Mouse (Mus musculus) layer of hippocampus, adult 9-10 months (tissue): Measurements from ENCODE around the gene Stat5b.
"Not testable (repeated sequence)": the region's sequence is repeated elsewhere in the genome, so short reads cannot be mapped to it uniquely, and the experiment has no call there.

Source experiments
- DNase-seq: peaks from one replicate; pipeline ENCODE4 v3.0.0; 2022; ENCODE audit warnings: low spot score

The Stat5b gene

GRCm38 (mm10) chr11:100811132-100811531 lies 39.4 kb downstream of the Stat5b start:
- DNase-seq: no peak

GRCm38 (mm10) chr11:100810516-100810915 lies 40.0 kb downstream of the Stat5b start:
- no peak for DNase-seq

- DNase-seq: no peak
These were observed 43.9 kb downstream of the Stat5b start for GRCm38 (mm10) chr11:100806380-100807305.

GRCm38 (mm10) chr11:100805535-100805934 lies 45.0 kb downstream of the Stat5b start:
- no peak for DNase-seq

- DNase-seq: no peak
These were observed 46.1 kb downstream of the Stat5b start for GRCm38 (mm10) chr11:100804409-100804808.

GRCm38 (mm10) chr11:100799426-100799825 lies 51.1 kb downstream of the Stat5b start:
- no peak for DNase-seq

- no peak for DNase-seq
These were observed 53.9 kb downstream of the Stat5b start for GRCm38 (mm10) chr11:100796585-100796984.

- DNase-seq: no peak
These were observed 55.1 kb downstream of the Stat5b start for GRCm38 (mm10) chr11:100795386-100795785.

GRCm38 (mm10) chr11:100791457-100792049 lies 59.0 kb downstream of the Stat5b start:
- DNase-seq: no peak

- not testable (repeated sequence) for DNase-seq
These were observed 59.9 kb downstream of the Stat5b start for GRCm38 (mm10) chr11:100790644-100791043.

GRCm38 (mm10) chr11:100789702-100790101 lies 60.8 kb downstream of the Stat5b start:
- no peak for DNase-seq

GRCm38 (mm10) chr11:100785774-100786173 lies 64.8 kb downstream of the Stat5b start:
- DNase-seq: no peak

- DNase-seq: no peak
These were observed 66.2 kb downstream of the Stat5b start for GRCm38 (mm10) chr11:100784286-100784685.

GRCm38 (mm10) chr11:100782568-100782967 lies 68.0 kb downstream of the Stat5b start:
- no peak for DNase-seq

- no peak for DNase-seq
These were observed 68.6 kb downstream of the Stat5b start for GRCm38 (mm10) chr11:100781763-100782475.

GRCm38 (mm10) chr11:100780247-100780646 lies 70.3 kb downstream of the Stat5b start:
- DNase-seq: no peak

GRCm38 (mm10) chr11:100778069-100778468 lies 72.5 kb downstream of the Stat5b start:
- no peak for DNase-seq

- DNase-seq: no peak
These were observed 74.6 kb downstream of the Stat5b start for GRCm38 (mm10) chr11:100775921-100776320.

- no peak for DNase-seq
These were observed 76.3 kb downstream of the Stat5b start for GRCm38 (mm10) chr11:100774261-100774660.

- no peak for DNase-seq
These were observed 79.7 kb downstream of the Stat5b start, which contains the start of gene Ghdc for GRCm38 (mm10) chr11:100770646-100771408. TSS of gene Ghdc (minus strand) at chr11:100770957.

- no peak for DNase-seq
These were observed 80.5 kb downstream of the Stat5b start for GRCm38 (mm10) chr11:100769980-100770379.

GRCm38 (mm10) chr11:100767871-100768270 lies 82.7 kb downstream of the Stat5b start:
- no peak for DNase-seq
